Mouse (Mus musculus): ENCODE measurements around the gene Agbl1. TPM values are rescaled to one million over a fixed set of nuclear protein-coding genes. Genes with fewer than 3 reads are reported as not detected.

Gene Agbl1
- polyA plus RNA-seq, 1 experiment from 2014 or later = 0.05 TPM

- no peak for ATAC-seq
- no peaks in the 10 kb centered on the region for H3K9me3 ChIP-seq (replicated peaks; ENCODE audit: control insufficient read depth, low read length, poor library complexity, severe bottlenecking)
- no peak overlapping the region for H3K4me2 ChIP-seq (ENCODE audit: low read length)
- no peak overlapping the region for H3K27ac ChIP-seq (ENCODE audit: low read length)
- H3K27me3 ChIP-seq (ENCODE audit: control insufficient read depth, insufficient read depth, low read depth, low read length) = no peaks in the 10 kb centered on the region
- no peak overlapping the region for H3K9ac ChIP-seq (ENCODE audit: low read depth, low read length)
- 51% methylated on average over 10 of the region's 10 CpGs for WGBS
- H3K4me1 ChIP-seq (ENCODE audit: control insufficient read depth, insufficient read depth, low read length) = no peaks in the 10 kb centered on the region
- H3K36me3 ChIP-seq (ENCODE audit: control insufficient read depth, insufficient read depth, low read length) = no peaks in the 10 kb centered on the region
- no peak overlapping the region for H3K4me3 ChIP-seq (ENCODE audit: low read depth, low read length)
These were observed 179.3 kb downstream of the Agbl1 start for GRCm38 (mm10) chr7:76409020-76409419.

GRCm38 (mm10) chr7:76410403-76411180 is 180.9 kb downstream of the Agbl1 start:
- ATAC-seq = no peak
- no peak overlapping the region for H3K4me3 ChIP-seq (ENCODE audit: low read depth, low read length)
- H3K27ac ChIP-seq (ENCODE audit: low read length) = no peak overlapping the region
- H3K4me1 ChIP-seq (ENCODE audit: control insufficient read depth, insufficient read depth, low read length) = no peaks in the 10 kb centered on the region
- H3K9ac ChIP-seq (ENCODE audit: low read depth, low read length) = no peak overlapping the region
- no peak overlapping the region for H3K4me2 ChIP-seq (ENCODE audit: low read length)
- 87% methylated on average over 9 of the region's 9 CpGs for WGBS
- no peaks in the 10 kb centered on the region for H3K36me3 ChIP-seq (ENCODE audit: control insufficient read depth, insufficient read depth, low read length)
- no peaks in the 10 kb centered on the region for H3K27me3 ChIP-seq (ENCODE audit: control insufficient read depth, insufficient read depth, low read depth, low read length)
- H3K9me3 ChIP-seq (replicated peaks; ENCODE audit: control insufficient read depth, low read length, poor library complexity, severe bottlenecking) = no peaks in the 10 kb centered on the region

- ATAC-seq = no peak
- Histone ChIP-seq H3K27me3 (ENCODE audit: control insufficient read depth, insufficient read depth, low read depth, low read length) (no peaks in the 10 kb centered on the region), H3K27ac (ENCODE audit: low read length) (no peak overlapping the region), H3K9me3 (replicated peaks; ENCODE audit: control insufficient read depth, low read length, poor library complexity, severe bottlenecking) (no peaks in the 10 kb centered on the region), H3K4me1 (ENCODE audit: control insufficient read depth, insufficient read depth, low read length) (no peaks in the 10 kb centered on the region), H3K9ac (ENCODE audit: low read depth, low read length) (no peak overlapping the region), H3K36me3 (ENCODE audit: control insufficient read depth, insufficient read depth, low read length) (no peaks in the 10 kb centered on the region), H3K4me3 (ENCODE audit: low read depth, low read length) (no peak overlapping the region), H3K4me2 (ENCODE audit: low read length) (no peak overlapping the region)
- WGBS = 72% methylated on average over 4 of the region's 4 CpGs
These were observed 182.4 kb downstream of the Agbl1 start for GRCm38 (mm10) chr7:76411933-76412587.

- H3K4me1 ChIP-seq (ENCODE audit: control insufficient read depth, insufficient read depth, low read length) = no peaks in the 10 kb centered on the region
- H3K9me3 ChIP-seq (replicated peaks; ENCODE audit: control insufficient read depth, low read length, poor library complexity, severe bottlenecking) = no peaks in the 10 kb centered on the region
- no peaks in the 10 kb centered on the region for H3K27me3 ChIP-seq (ENCODE audit: control insufficient read depth, insufficient read depth, low read depth, low read length)
- no peak overlapping the region for H3K27ac ChIP-seq (ENCODE audit: low read length)
- 60% methylated on average over 3 of the region's 3 CpGs for WGBS
- no peak overlapping the region for H3K9ac ChIP-seq (ENCODE audit: low read depth, low read length)
- H3K4me2 ChIP-seq (ENCODE audit: low read length) = no peak overlapping the region
- no peak for ATAC-seq
- H3K4me3 ChIP-seq (ENCODE audit: low read depth, low read length) = no peak overlapping the region
- no peaks in the 10 kb centered on the region for H3K36me3 ChIP-seq (ENCODE audit: control insufficient read depth, insufficient read depth, low read length)
These were observed 186.5 kb downstream of the Agbl1 start for GRCm38 (mm10) chr7:76416084-76416597.

- Histone ChIP-seq H3K4me2 (ENCODE audit: low read length) (no peak overlapping the region), H3K9ac (ENCODE audit: low read depth, low read length) (no peak overlapping the region), H3K27ac (ENCODE audit: low read length) (no peak overlapping the region), H3K4me1 (ENCODE audit: control insufficient read depth, insufficient read depth, low read length) (no peaks in the 10 kb centered on the region), H3K9me3 (replicated peaks; ENCODE audit: control insufficient read depth, low read length, poor library complexity, severe bottlenecking) (no peaks in the 10 kb centered on the region), H3K27me3 (ENCODE audit: control insufficient read depth, insufficient read depth, low read depth, low read length) (no peaks in the 10 kb centered on the region), H3K36me3 (ENCODE audit: control insufficient read depth, insufficient read depth, low read length) (no peaks in the 10 kb centered on the region), H3K4me3 (ENCODE audit: low read depth, low read length) (no peak overlapping the region)
- ATAC-seq = peak; percentile 48; the same call in 1 of the 2 replicates
These were observed 208.9 kb downstream of the Agbl1 start for GRCm38 (mm10) chr7:76438581-76438980.

GRCm38 (mm10) chr7:76438988-76439387 is 209.3 kb downstream of the Agbl1 start:
- H3K36me3 ChIP-seq (ENCODE audit: control insufficient read depth, insufficient read depth, low read length) = no peaks in the 10 kb centered on the region
- H3K4me1 ChIP-seq (ENCODE audit: control insufficient read depth, insufficient read depth, low read length) = no peaks in the 10 kb centered on the region
- no peaks in the 10 kb centered on the region for H3K9me3 ChIP-seq (replicated peaks; ENCODE audit: control insufficient read depth, low read length, poor library complexity, severe bottlenecking)
- WGBS = 40% methylated on average over 4 of the region's 4 CpGs
- no peak overlapping the region for H3K27ac ChIP-seq (ENCODE audit: low read length)
- no peaks in the 10 kb centered on the region for H3K27me3 ChIP-seq (ENCODE audit: control insufficient read depth, insufficient read depth, low read depth, low read length)
- no peak overlapping the region for H3K4me2 ChIP-seq (ENCODE audit: low read length)
- ATAC-seq = no peak
- H3K9ac ChIP-seq (ENCODE audit: low read depth, low read length) = no peak overlapping the region
- no peak overlapping the region for H3K4me3 ChIP-seq (ENCODE audit: low read depth, low read length)

GRCm38 (mm10) chr7:76462361-76463001 is 232.8 kb downstream of the Agbl1 start:
- no peak overlapping the region for H3K9ac ChIP-seq (ENCODE audit: low read depth, low read length)
- H3K27ac ChIP-seq (ENCODE audit: low read length) = no peak overlapping the region
- ATAC-seq = no peak
- H3K4me3 ChIP-seq (ENCODE audit: low read depth, low read length) = no peak overlapping the region
- no peaks in the 10 kb centered on the region for H3K9me3 ChIP-seq (replicated peaks; ENCODE audit: control insufficient read depth, low read length, poor library complexity, severe bottlenecking)
- H3K4me1 ChIP-seq (ENCODE audit: control insufficient read depth, insufficient read depth, low read length) = no peaks in the 10 kb centered on the region
- no peak overlapping the region for H3K4me2 ChIP-seq (ENCODE audit: low read length)
- no peaks in the 10 kb centered on the region for H3K36me3 ChIP-seq (ENCODE audit: control insufficient read depth, insufficient read depth, low read length)
- WGBS = 31% methylated on average over 5 of the region's 5 CpGs
- no peaks in the 10 kb centered on the region for H3K27me3 ChIP-seq (ENCODE audit: control insufficient read depth, insufficient read depth, low read depth, low read length)

- H3K9me3 ChIP-seq (replicated peaks; ENCODE audit: control insufficient read depth, low read length, poor library complexity, severe bottlenecking) = no peaks in the 10 kb centered on the region
- no peak overlapping the region for H3K4me3 ChIP-seq (ENCODE audit: low read depth, low read length)
- ATAC-seq = no peak
- no peaks in the 10 kb centered on the region for H3K36me3 ChIP-seq (ENCODE audit: control insufficient read depth, insufficient read depth, low read length)
- H3K4me2 ChIP-seq (ENCODE audit: low read length) = no peak overlapping the region
- 82% methylated on average over 2 of the region's 2 CpGs for WGBS
- no peaks in the 10 kb centered on the region for H3K4me1 ChIP-seq (ENCODE audit: control insufficient read depth, insufficient read depth, low read length)
- H3K27me3 ChIP-seq (ENCODE audit: control insufficient read depth, insufficient read depth, low read depth, low read length) = no peaks in the 10 kb centered on the region
- H3K27ac ChIP-seq (ENCODE audit: low read length) = no peak overlapping the region
- no peak overlapping the region for H3K9ac ChIP-seq (ENCODE audit: low read depth, low read length)
These were observed 236.7 kb downstream of the Agbl1 start for GRCm38 (mm10) chr7:76466427-76466826.

- Histone ChIP-seq H3K4me3 (ENCODE audit: low read depth, low read length) (no peak overlapping the region), H3K9ac (ENCODE audit: low read depth, low read length) (no peak overlapping the region), H3K4me2 (ENCODE audit: low read length) (no peak overlapping the region), H3K27ac (ENCODE audit: low read length) (no peak overlapping the region), H3K36me3 (ENCODE audit: control insufficient read depth, insufficient read depth, low read length) (no peaks in the 10 kb centered on the region), H3K27me3 (ENCODE audit: control insufficient read depth, insufficient read depth, low read depth, low read length) (no peaks in the 10 kb centered on the region), H3K4me1 (ENCODE audit: control insufficient read depth, insufficient read depth, low read length) (no peaks in the 10 kb centered on the region; the same call in 1 of the 2 replicates), H3K9me3 (replicated peaks; ENCODE audit: control insufficient read depth, low read length, poor library complexity, severe bottlenecking) (no peaks in the 10 kb centered on the region)
- no peak for ATAC-seq
- 27% methylated on average over 6 of the region's 6 CpGs for WGBS
These were observed 244.5 kb downstream of the Agbl1 start for GRCm38 (mm10) chr7:76474233-76474632.

All from midbrain, embryonic 16.5 days (tissue).